Mouse (Mus musculus): ENCODE measurements at regions not wholly inside any gene's neighbourhood (a gene's known extent, or its start where the extent isn't known, plus 50 kb on each side); places are given as distances from the start of the nearest gene placed in this dataset.

DNA sequence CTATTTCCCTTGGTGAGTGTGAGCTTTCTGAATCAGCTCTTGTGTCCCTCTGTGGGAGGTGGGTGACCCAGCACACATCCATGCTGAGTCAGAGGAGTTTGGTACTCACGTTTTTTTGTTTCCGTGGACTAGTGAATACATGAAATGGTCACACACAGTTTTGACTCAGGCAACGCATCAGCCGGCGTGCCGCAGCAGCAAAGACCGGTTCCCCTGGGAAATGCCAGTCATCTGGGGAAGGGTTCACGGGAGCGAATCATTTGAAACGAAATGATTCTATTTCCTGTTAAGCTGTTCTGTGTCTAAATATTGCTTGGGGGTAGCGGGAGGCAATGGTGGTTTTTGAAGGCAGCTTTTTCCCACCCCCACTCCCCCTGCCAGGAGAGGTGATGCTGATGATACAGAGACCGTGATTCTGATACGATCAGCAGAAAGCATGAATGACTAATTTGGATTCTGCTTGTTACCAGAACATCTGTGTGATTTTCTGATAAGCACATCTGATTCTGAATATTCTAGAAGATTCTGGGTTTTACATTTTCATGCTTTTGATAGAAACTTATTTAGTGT is 223.5 kb downstream of the Klf5 start:
- DNase-seq (ENCODE audit: low spot score): no peak

DNA sequence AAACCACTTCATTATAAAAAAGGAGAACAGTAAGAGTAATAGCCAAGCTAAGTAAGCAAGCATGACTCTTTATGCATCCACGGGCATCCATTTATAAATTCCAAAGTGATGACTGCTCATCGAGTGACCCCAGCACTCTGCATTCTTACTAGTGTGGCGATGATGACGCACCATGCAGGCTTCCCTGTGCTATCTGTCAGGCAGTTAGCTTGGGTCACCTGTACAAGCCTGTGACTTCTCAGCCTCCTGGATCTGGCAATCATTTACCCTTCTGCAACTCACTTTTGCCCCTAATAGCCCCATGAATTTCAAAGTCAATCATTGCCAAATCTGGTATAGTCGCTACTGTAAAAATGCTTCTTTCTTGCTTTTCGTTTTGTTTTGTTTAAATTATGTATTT is 237.3 kb downstream of the Klf5 start:
- DNase-seq (ENCODE audit: low spot score): no peak

- DNase-seq (ENCODE audit: low spot score): no peak
These were observed 238.8 kb downstream of the Klf5 start for GRCm38 (mm10) chr14:99537286-99537685.

DNA sequence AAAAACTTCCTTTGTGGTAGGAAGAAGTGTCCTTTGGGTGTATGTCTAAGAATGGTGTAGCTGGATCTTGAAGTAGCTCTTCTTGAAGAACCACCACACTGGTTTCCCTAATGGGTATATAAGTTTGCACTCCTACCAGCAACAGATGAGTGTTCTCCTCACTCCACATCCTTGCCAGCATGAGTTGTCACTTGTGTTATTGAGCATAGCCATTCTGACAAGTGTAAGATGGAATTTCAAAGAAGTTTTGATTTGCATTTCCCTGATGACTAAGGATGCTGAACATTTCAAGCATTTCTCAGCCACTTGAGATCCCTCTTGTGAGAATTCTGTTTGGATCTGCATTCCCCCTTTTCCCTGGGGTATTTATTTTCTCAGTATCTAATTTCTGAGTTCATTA is 243.2 kb downstream of the Klf5 start:
- no peak for DNase-seq (ENCODE audit: low spot score)

GRCm38 (mm10) chr14:99547931-99548330 is 249.4 kb downstream of the Klf5 start:
- DNase-seq (ENCODE audit: low spot score): no peak

GRCm38 (mm10) chr14:99548363-99549248 is 250.1 kb downstream of the Klf5 start:
- DNase-seq (ENCODE audit: low spot score): no peak

- no peak for DNase-seq (ENCODE audit: low spot score)
These were observed 265.5 kb downstream of the Klf5 start for GRCm38 (mm10) chr14:99564024-99564423.

DNA sequence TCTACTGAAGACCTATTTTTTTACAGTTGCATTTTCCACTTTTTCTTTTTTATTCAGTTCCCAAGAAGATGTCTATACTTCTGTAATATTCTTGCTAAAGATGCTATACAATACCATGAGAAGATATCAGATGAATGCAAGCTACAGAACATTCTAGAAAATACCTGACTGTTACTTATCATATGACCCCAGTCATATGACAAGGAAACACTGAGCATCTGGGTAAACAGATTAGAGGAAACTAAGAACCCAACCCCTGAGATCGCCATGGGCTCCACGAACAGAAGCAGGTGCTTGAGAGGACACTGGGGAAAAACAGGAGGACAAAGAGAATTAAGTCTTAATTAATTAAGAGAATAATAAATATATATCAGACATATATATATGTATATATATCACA is 275.7 kb downstream of the Klf5 start:
- no peak for DNase-seq (ENCODE audit: low spot score)

DNA sequence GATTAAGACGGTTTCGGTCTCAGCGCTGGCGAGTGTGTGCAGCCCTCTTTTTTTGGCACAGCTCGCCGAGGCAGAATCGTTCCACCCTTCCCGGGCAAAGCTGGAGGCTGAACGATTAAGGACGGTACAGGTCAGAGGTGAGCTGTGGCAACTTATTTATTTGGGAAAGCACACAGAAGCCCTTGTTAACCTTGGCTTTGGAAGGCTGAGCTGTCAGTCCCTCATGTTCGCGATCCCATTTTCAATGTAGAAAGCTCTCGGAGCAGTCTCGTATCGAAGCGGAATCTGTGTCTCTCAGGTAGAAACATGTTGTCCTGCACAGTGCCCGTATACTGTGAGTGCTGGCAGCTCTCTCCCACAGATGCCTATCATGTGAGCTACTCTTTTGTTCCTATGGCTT is 280.2 kb downstream of the Klf5 start:
- DNase-seq (ENCODE audit: low spot score): no peak

GRCm38 (mm10) chr14:99579271-99579759 is 280.8 kb downstream of the Klf5 start:
- no peak for DNase-seq (ENCODE audit: low spot score)

GRCm38 (mm10) chr14:99579765-99580266 is 281.3 kb downstream of the Klf5 start:
- no peak for DNase-seq (ENCODE audit: low spot score)

DNA sequence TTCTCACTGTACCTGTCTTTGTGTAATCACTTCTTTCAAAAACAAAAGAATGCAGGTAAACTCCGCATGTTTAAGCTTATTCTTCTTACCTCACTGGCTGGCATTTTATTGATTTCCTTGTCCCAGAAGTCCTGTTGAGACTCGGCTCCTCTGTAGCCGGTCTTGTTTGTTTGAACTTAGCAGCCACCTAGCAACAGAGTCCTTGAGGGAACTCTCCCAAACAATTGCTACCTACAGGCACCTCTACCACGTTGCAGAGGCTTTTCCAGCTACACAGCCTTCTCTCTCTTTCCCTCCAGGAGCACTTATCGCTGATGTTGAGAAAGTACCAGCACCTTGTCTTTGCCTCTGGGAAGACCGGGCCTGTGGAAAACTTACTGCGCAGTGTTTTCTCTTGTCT is 285.7 kb downstream of the Klf5 start:
- no peak for DNase-seq (ENCODE audit: low spot score)

DNA sequence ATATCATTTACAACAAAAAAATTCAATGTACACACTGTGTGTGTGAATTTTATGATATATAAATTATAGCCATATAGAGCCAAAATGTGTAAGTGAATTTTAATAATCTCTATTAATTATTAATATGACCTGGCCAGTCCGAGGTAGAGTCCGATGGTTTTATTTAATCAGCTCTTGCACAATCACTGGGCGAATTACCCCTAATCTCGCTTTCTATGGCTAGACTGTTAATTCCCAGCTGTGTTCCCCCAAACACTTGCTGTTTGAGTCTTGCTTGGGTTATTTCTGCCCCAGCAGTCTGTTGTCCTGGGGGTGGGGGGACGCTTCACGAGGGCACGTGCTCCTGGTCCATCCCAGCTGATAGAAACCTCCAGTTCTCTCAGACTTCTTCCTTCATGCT is 287.5 kb downstream of the Klf5 start:
- no peak for DNase-seq (ENCODE audit: low spot score)

DNA sequence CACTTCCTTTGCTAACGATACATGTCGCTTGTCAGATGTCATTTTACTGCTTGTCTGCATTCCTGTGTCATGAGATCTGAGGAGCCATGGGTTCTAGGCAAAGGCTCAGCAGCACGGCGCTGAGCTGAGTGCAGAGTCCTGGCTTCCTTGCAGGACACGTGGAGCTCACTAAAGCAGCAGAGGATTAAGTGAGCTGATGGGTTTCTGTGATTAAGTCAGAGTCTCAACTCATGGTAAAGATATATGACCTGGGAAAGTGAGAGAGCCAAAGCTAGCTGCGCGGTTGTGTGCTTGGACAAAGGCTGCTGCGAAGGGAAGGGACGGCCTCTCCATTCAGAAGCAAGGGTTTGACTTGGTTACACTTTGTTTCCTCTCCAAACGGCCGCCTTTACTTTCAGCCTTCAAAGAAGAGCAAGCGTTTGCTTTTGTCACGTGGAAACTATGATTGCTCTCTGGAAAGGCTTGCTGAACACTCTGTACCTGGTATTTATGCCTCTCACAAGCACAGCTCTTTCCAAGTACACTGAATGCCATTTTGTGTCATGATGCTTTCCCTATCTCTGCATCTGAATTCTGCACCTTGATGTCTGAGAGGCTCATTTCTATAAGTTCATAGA is 292.5 kb downstream of the Klf5 start:
- DNase-seq (ENCODE audit: low spot score): no peak

DNA sequence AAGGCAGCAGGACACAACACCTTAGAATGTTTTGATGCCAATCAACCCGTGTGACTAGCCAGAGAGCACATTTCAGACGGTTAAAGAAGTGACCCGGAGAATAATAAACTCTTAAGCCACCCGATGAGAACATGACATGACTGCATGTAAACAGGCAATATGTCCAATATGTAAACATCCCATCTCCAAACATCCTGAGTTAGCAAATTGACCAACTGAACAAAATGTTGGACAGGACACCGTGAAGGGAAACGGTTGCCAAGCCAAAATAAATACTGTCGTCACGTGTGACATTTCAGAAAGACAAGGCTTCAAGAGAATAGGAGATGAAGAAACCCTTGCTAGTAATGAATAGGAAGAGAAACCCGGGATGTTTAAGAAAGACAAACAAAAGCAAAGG is 294.4 kb downstream of the Klf5 start:
- DNase-seq (ENCODE audit: low spot score): no peak

GRCm38 (mm10) chr14:99593864-99594263 is 295.4 kb downstream of the Klf5 start:
- DNase-seq (ENCODE audit: low spot score): no peak

DNA sequence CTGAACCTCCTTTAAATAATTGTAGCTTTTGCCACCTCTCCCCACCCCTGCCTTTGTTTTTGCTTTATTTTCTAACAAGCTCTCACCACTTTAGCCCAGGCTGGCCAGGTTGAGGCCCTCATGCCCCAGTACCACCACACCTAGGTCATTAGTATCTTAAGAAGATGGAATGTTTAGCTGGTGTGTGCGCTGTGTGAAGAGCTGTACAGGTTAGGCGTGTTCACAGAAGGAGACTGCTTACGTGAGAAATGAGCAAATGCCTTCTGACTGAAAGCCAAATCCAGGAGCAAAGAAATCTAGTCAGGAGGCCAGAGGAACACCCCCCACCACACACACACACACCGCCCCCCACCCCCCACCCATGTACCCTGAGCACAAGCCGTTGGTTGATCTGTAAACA is 303.4 kb downstream of the Klf5 start:
- no peak for DNase-seq (ENCODE audit: low spot score)

DNA sequence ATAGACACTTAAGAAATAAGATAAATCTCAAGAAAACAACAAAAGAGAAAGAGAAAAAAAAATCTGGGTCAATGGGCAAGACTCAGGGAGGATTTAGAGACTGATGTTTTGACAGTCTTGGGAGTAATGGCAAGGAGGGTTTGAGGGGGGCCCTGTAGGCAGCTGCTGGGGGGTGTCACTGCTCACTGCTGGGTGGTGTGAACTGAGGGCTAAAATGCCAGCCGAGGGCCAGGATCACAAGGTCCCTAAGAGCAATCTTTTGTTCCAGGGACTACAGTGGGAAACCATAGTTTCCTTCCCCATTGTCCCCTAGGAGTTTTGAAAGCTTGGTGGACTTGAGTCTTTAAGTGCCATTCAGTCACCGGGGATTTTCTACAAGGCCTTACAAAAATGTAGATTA is 304.8 kb downstream of the Klf5 start:
- no peak for DNase-seq (ENCODE audit: low spot score)

- DNase-seq (ENCODE audit: low spot score): no peak
These were observed 307.0 kb downstream of the Klf5 start for GRCm38 (mm10) chr14:99605351-99606100.

DNA sequence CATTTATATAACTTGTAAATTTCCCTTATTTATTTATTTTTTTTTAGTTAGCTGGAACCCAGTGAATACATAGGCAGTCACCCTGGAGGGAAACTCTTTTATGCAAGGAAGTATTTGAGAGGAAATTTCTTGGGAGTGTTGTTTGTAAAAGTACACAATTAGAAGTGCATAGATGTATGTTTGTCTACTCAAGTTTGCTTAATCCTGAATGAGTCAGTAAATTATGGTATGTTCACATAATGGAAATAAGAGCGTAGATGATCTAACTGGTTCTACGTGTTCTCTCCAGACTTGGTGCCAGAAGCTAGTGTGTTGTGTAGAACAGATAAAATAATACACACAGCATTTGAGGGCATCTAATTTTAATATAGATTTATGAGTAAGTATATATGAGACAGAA is 310.5 kb downstream of the Klf5 start:
- no peak for DNase-seq (ENCODE audit: low spot score)

DNA sequence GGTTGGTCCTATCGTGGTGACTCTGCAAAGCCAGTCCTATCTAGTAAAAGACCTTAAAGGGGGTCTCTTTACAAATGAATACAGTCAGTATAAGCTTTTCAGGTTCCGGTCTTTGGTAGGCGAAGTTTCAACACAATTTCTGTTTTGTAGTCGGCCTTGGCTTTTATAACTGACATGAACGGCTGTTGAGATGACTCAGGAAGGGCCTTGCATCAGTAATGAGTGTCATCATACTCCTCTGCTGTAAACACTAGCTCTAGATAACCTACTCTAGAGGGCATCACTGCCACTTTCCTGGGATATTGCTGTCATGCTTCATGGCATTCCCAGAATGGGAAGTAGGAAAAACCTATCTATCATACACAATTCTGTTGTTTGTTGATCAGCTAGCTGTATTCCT is 312.9 kb downstream of the Klf5 start:
- no peak for DNase-seq (ENCODE audit: low spot score)

DNA sequence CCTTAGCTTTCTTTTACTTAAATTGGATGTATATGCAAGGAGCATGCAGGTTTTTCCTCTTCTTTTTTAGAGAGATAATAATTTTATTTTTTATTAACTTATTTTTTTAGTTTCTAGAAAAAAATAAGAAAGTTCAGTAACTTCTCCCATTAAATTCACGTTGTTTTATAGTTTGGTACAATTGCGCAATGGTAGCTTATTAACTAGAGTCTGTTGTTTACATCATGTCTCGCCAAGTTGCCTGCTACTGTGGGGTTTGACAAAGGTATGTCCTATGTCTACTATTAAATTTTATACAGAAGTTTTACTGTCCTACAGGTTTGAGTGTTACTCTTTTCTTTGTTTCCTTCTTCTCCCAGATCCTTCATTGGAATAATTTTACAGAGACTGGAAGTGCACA is 313.6 kb downstream of the Klf5 start:
- DNase-seq (ENCODE audit: low spot score): no peak
